Mouse (Mus musculus) forebrain, embryonic 16.5 days (tissue): Measurements from ENCODE around the gene Slu7. TPM values are rescaled to one million over a fixed set of nuclear protein-coding genes. Genes with fewer than 3 reads are reported as not detected.
A peak's percentile ranks its signal among the peaks of the same experiment; 100 is the strongest.

Source experiments
- ATAC-seq: fragments of 200-750 bp; cut with Nextera tagmentation; 2 replicates; pipeline ENCODE4 v1.8.0; 2017; ENCODE audit warnings: mild to moderate bottlenecking, moderate library complexity
- H3K27ac ChIP-seq: fragments of 300-500 bp; sonication (generic); 2 replicates; pipeline ENCODE4 v1.5.1; 2014; ENCODE audit warnings: low read length, control low read depth
- H3K27me3 ChIP-seq: fragments of 300-500 bp; sonication (generic); replicated peaks from 2 replicates; pipeline ENCODE4 v1.6.1; 2014; ENCODE audit warnings: low read length; ENCODE audit not compliant: control insufficient read depth, insufficient read depth
- H3K36me3 ChIP-seq: fragments of 300-500 bp; sonication (generic); 2 replicates; pipeline ENCODE4 v1.6.1; 2014; ENCODE audit not compliant: control insufficient read depth, insufficient read depth
- H3K4me1 ChIP-seq: fragments of 300-500 bp; sonication (generic); replicated peaks from 2 replicates; pipeline ENCODE4 v1.6.1; 2014; ENCODE audit warnings: low read length; ENCODE audit not compliant: control insufficient read depth, insufficient read depth
- H3K4me2 ChIP-seq: fragments of 300-500 bp; sonication (generic); 2 replicates; pipeline ENCODE4 v1.6.1; 2014; ENCODE audit warnings: mild to moderate bottlenecking, low read length, control low read depth
- H3K4me3 ChIP-seq: fragments of 300-500 bp; sonication (generic); replicated peaks from 2 replicates; pipeline ENCODE4 v1.5.1; 2014; ENCODE audit warnings: mild to moderate bottlenecking, low read length, control low read depth
- H3K9ac ChIP-seq: fragments of 300-500 bp; sonication (generic); replicated peaks from 2 replicates; pipeline ENCODE4 v1.6.1; 2014; ENCODE audit warnings: low read depth, low read length, control low read depth
- H3K9me3 ChIP-seq: fragments of 300-500 bp; sonication (generic); 2 replicates; pipeline ENCODE4 v1.6.1; 2016; ENCODE audit warnings: low read length; ENCODE audit not compliant: control insufficient read depth
- WGBS: fragments of 180-500 bp; shearing (Covaris S2); extraction: QIAGEN DNeasy Blood & Tissue Kit; methylation state at CpG from one replicate; pipeline ENCODE4 v1.1.7; 2014; 5-methylcytosine and 5-hydroxymethylcytosine counted together
- polyA plus RNA-seq: library from polyadenylated mRNA; unstranded; fragments of >200 nt; fragmentation: Nextera tagmentation; extraction: Ambion mirVana; gene quantifications from 2 replicates; pipeline ENCODE4 v1.2.1, GENCODE M21; 2015

Slu7 gene
- polyA plus RNA-seq = 76.9 and 87.8 TPM in 2 replicates

GRCm38 (mm10) chr11:43433254-43434023 lies at the start of gene Slu7:
Gene Slu7 (plus strand): TSS chr11:43433744.
- peak within 1 kb of the TSS; percentile 82 for H3K9ac ChIP-seq
- 8% methylated on average over 38 of the region's 38 CpGs for WGBS
- no peak within 1 kb of the TSS for H3K27ac ChIP-seq
- no peaks in the 10 kb centered on the region for H3K9me3 ChIP-seq
- peak within 1 kb of the TSS; percentile 72 for H3K4me3 ChIP-seq
- peaks cover 12% of the 10 kb centered on the region for H3K4me1 ChIP-seq
- no peaks in the 10 kb centered on the region for H3K27me3 ChIP-seq
- H3K36me3 ChIP-seq = peaks cover 8% of the 10 kb centered on the region
- ATAC-seq = peak; percentile 91
- peak within 1 kb of the TSS; percentile 80 for H3K4me2 ChIP-seq

GRCm38 (mm10) chr11:43385055-43385649 lies 48.4 kb upstream of the Slu7 start:
- no peaks in the 10 kb centered on the region for H3K9me3 ChIP-seq
- H3K4me3 ChIP-seq = peak overlapping the region; percentile 39
- peak overlapping the region; percentile 61 for H3K9ac ChIP-seq
- H3K4me1 ChIP-seq = peaks cover 14% of the 10 kb centered on the region
- WGBS = under 1% methylated on average over 18 of the region's 18 CpGs
- ATAC-seq = peak; percentile 85
- no peak overlapping the region for H3K27ac ChIP-seq
- H3K27me3 ChIP-seq = no peaks in the 10 kb centered on the region
- H3K4me2 ChIP-seq = peak overlapping the region; percentile 70
- H3K36me3 ChIP-seq = no peaks in the 10 kb centered on the region

GRCm38 (mm10) chr11:43385716-43386115 lies 47.8 kb upstream of the Slu7 start:
- Histone ChIP-seq H3K4me3 (peak overlapping the region; percentile 39), H3K27me3 (no peaks in the 10 kb centered on the region), H3K27ac (no peak overlapping the region), H3K36me3 (no peaks in the 10 kb centered on the region), H3K4me1 (peaks cover 14% of the 10 kb centered on the region), H3K9me3 (no peaks in the 10 kb centered on the region), H3K9ac (peak overlapping the region; percentile 61), H3K4me2 (peak overlapping the region; percentile 70)
- WGBS = under 1% methylated on average over 8 of the region's 8 CpGs
- peak; percentile 80 for ATAC-seq

- H3K9ac ChIP-seq = no peak overlapping the region
- H3K27ac ChIP-seq = no peak overlapping the region
- H3K27me3 ChIP-seq = no peaks in the 10 kb centered on the region
- H3K4me1 ChIP-seq = peaks cover 14% of the 10 kb centered on the region
- H3K36me3 ChIP-seq = no peaks in the 10 kb centered on the region
- H3K9me3 ChIP-seq = no peaks in the 10 kb centered on the region
- ATAC-seq = no peak
- 94% methylated on average over 14 of the region's 14 CpGs for WGBS
- H3K4me3 ChIP-seq = no peak overlapping the region
- H3K4me2 ChIP-seq = no peak overlapping the region
Observed at GRCm38 (mm10) chr11:43387004-43387880, 46.3 kb upstream of the Slu7 start.

- H3K36me3 ChIP-seq = no peaks in the 10 kb centered on the region
- no peak for ATAC-seq
- H3K4me3 ChIP-seq = no peak overlapping the region
- H3K9ac ChIP-seq = no peak overlapping the region
- no peak overlapping the region for H3K4me2 ChIP-seq
- H3K27me3 ChIP-seq = no peaks in the 10 kb centered on the region
- 89% methylated on average over 21 of the region's 21 CpGs for WGBS
- H3K9me3 ChIP-seq = no peaks in the 10 kb centered on the region
- H3K4me1 ChIP-seq = peaks cover 14% of the 10 kb centered on the region
- no peak overlapping the region for H3K27ac ChIP-seq
Observed at GRCm38 (mm10) chr11:43388122-43389097, 45.1 kb upstream of the Slu7 start.

GRCm38 (mm10) chr11:43389118-43389517 lies 44.4 kb upstream of the Slu7 start:
- H3K4me1 ChIP-seq = peaks cover 14% of the 10 kb centered on the region
- no peak for ATAC-seq
- no peak overlapping the region for H3K9ac ChIP-seq
- H3K4me2 ChIP-seq = no peak overlapping the region
- H3K27ac ChIP-seq = no peak overlapping the region
- H3K27me3 ChIP-seq = no peaks in the 10 kb centered on the region
- no peaks in the 10 kb centered on the region for H3K9me3 ChIP-seq
- no peak overlapping the region for H3K4me3 ChIP-seq
- 91% methylated on average over 7 of the region's 7 CpGs for WGBS
- no peaks in the 10 kb centered on the region for H3K36me3 ChIP-seq

- ATAC-seq = no peak
- Histone ChIP-seq H3K9me3 (no peaks in the 10 kb centered on the region), H3K27me3 (no peaks in the 10 kb centered on the region), H3K4me3 (no peak overlapping the region), H3K27ac (no peak overlapping the region), H3K4me2 (no peak overlapping the region), H3K36me3 (no peaks in the 10 kb centered on the region), H3K9ac (no peak overlapping the region), H3K4me1 (no peaks in the 10 kb centered on the region)
- WGBS = 62% methylated on average over 2 of the region's 2 CpGs
Observed at GRCm38 (mm10) chr11:43392757-43393156, 40.8 kb upstream of the Slu7 start.

- WGBS = 90% methylated on average over 4 of the region's 4 CpGs
- H3K9me3 ChIP-seq = no peaks in the 10 kb centered on the region
- H3K4me2 ChIP-seq = no peak overlapping the region
- no peak overlapping the region for H3K9ac ChIP-seq
- no peaks in the 10 kb centered on the region for H3K4me1 ChIP-seq
- no peak for ATAC-seq
- no peaks in the 10 kb centered on the region for H3K27me3 ChIP-seq
- no peak overlapping the region for H3K4me3 ChIP-seq
- H3K27ac ChIP-seq = no peak overlapping the region
- H3K36me3 ChIP-seq = no peaks in the 10 kb centered on the region
Observed at GRCm38 (mm10) chr11:43393325-43393724, 40.2 kb upstream of the Slu7 start.
